Mouse (Mus musculus) liver, adult 2 months (tissue): ENCODE data around the gene Kif26b.

Experiments used
- CTCF ChIP-seq: fragments of 200-500 bp; IDR thresholded peaks from 2 replicates; pipeline ENCODE4 v1.5.1; 2011; ENCODE audit warnings: low read depth, low read length, control low read depth
- POLR2A ChIP-seq: fragments of 200-500 bp; IDR thresholded peaks from 2 replicates; pipeline ENCODE4 v1.6.1; 2011; ENCODE audit warnings: low read length, control low read depth; ENCODE audit not compliant: insufficient read depth; ENCODE audit errors: extremely low read depth

GRCm38 (mm10) chr1:178496186-178496585 lies 32.7 kb upstream of the Kif26b start:
- TF ChIP-seq CTCF, result no peak
- no peak for TF ChIP-seq POLR2A
